Mouse (Mus musculus) heart, postnatal 0 days (tissue): ENCODE measurements around the gene Ldb1.

Experiments used
- CTCF ChIP-seq: IDR thresholded peaks from 2 replicates; pipeline ENCODE4 v1.5.1; 2016; ENCODE audit warnings: antibody characterized with exemption, control low read depth, low read depth
- EP300 ChIP-seq: IDR thresholded peaks from 2 replicates; pipeline ENCODE4 v1.6.1; 2016; ENCODE audit warnings: antibody characterized with exemption, low read depth

DNA sequence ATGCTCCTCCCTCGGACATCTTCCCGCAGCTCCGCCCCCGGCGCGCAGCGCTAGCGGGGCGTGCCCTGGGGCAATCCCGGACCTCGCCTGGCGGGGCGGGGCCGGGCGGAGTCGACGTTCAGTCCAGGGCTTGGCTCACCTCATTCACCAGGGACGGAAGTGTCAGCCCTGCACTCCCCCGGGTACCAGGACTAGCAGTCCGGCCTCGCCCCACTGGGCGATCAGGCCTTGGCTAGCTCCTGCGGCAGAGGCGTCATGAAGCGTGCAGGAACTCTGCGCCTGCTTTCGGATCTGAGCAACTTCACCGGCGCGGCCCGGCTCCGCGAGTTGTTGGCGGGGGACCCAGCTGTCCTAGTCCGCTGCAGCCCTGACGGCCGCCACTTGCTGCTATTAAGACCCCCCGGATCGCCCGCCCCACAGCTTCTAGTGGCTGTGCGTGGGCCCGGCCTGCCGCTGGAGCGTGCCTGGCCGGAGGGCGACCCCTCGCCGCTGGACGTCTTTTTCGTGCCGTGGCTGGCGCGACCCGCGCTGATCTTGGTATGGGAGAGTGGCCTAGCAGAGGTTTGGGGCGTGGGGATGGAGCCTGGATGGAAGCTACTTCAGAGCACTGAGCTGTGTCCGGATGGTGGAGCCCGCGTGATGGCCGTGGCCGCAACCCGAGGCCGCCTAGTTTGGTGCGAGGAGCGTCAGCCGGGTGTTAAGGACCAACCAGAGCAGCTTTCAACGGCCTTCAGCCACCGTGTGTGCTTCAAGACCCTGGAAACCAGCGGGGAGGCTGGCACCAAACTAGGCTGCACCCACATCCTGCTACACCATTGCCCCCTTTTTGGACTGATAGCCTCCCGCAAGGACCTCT, 41.4 kb downstream of the Ldb1 start, which contains the start of gene Hps6:
- 0 out of 2 replicates have a peak, but pooled peaks have one; percentile 2 for TF ChIP-seq CTCF
- TF ChIP-seq EP300 = no peak; the same call in 1 of the 2 replicates
